Mouse (Mus musculus) forebrain, embryonic 11.5 days (tissue): ENCODE results near the gene Supt4a. TPM values are rescaled to one million over a fixed set of nuclear protein-coding genes. Genes with fewer than 3 reads are reported as not detected.

Experiments used
- ATAC-seq: fragments of 200-750 bp; cut with Nextera tagmentation; replicated peaks from 2 replicates; pipeline ENCODE4 v1.8.0; 2017; ENCODE audit warnings: moderate TSS enrichment; ENCODE audit not compliant: low FRiP score
- DNase-seq: peaks from one replicate; pipeline ENCODE4 v3.0.0-alpha.2; 2017; ENCODE audit warnings: low spot score
- H3K27ac ChIP-seq: fragments of 300-500 bp; sonication (generic); 2 replicates; pipeline ENCODE4 v1.5.1; 2014; ENCODE audit warnings: low read depth, low read length
- H3K27me3 ChIP-seq: fragments of 300-500 bp; sonication (generic); 2 replicates; pipeline ENCODE4 v1.6.1; 2014; ENCODE audit warnings: mild to moderate bottlenecking, low read length, mixed read lengths; ENCODE audit not compliant: control insufficient read depth, insufficient read depth
- H3K36me3 ChIP-seq: fragments of 300-500 bp; sonication (generic); 2 replicates; pipeline ENCODE4 v1.6.1; 2014; ENCODE audit warnings: mild to moderate bottlenecking, low read length, moderate library complexity, mixed read lengths; ENCODE audit not compliant: control insufficient read depth, insufficient read depth
- H3K4me1 ChIP-seq: fragments of 300-500 bp; sonication (generic); replicated peaks from 2 replicates; pipeline ENCODE4 v1.6.1; 2014; ENCODE audit warnings: low read length, mixed read lengths; ENCODE audit not compliant: control insufficient read depth, insufficient read depth
- H3K4me2 ChIP-seq: fragments of 300-500 bp; sonication (generic); 2 replicates; pipeline ENCODE4 v1.6.1; 2014; ENCODE audit warnings: low read depth, mild to moderate bottlenecking, low read length, moderate library complexity, mixed read lengths; ENCODE audit not compliant: severe bottlenecking
- H3K4me3 ChIP-seq: fragments of 300-500 bp; sonication (generic); 2 replicates; pipeline ENCODE4 v1.5.1; 2014; ENCODE audit warnings: low read depth, low read length
- H3K9ac ChIP-seq: fragments of 300-500 bp; sonication (generic); 2 replicates; pipeline ENCODE4 v1.6.1; 2014; ENCODE audit warnings: low read length
- H3K9me3 ChIP-seq: fragments of 300-500 bp; sonication (generic); 2 replicates; pipeline ENCODE4 v1.6.1; 2016; ENCODE audit warnings: low read length, mixed read lengths; ENCODE audit not compliant: control insufficient read depth
- WGBS: fragments of 180-500 bp; shearing (Covaris S2); extraction: QIAGEN DNeasy Blood & Tissue Kit; methylation state at CpG from one replicate; pipeline ENCODE4 v1.1.7; 2014; 5-methylcytosine and 5-hydroxymethylcytosine counted together
- polyA plus RNA-seq: library from polyadenylated mRNA; unstranded; fragments of >200 nt; fragmentation: Nextera tagmentation; extraction: Ambion mirVana; gene quantifications from 2 replicates; pipeline ENCODE4 v1.2.1, GENCODE M21; 2014

The Supt4a gene
- polyA plus RNA-seq: 132 and 133 TPM in 2 replicates

- peak within 1 kb of the TSS; percentile 88 for H3K4me2 ChIP-seq
- H3K27me3 ChIP-seq: no peaks in the 10 kb centered on the region; the same call in 1 of the 2 replicates
- H3K9ac ChIP-seq: peak within 1 kb of the TSS; percentile 68
- peaks cover 3% of the 10 kb centered on the region; the same call in 1 of the 2 replicates for H3K4me1 ChIP-seq
- under 1% methylated on average over 54 of the region's 57 CpGs for WGBS
- H3K27ac ChIP-seq: peak within 1 kb of the TSS; percentile 50; the same call in 1 of the 2 replicates
- no peaks in the 10 kb centered on the region for H3K9me3 ChIP-seq
- H3K4me3 ChIP-seq: peak within 1 kb of the TSS; percentile 67
- DNase-seq (peak; percentile 99), ATAC-seq (peak; percentile 93)
- no peaks in the 10 kb centered on the region for H3K36me3 ChIP-seq
These were observed at the start of gene Supt4a for GRCm38 (mm10) chr11:87737175-87737740. TSS of gene Supt4a (plus strand) at chr11:87737552.

GRCm38 (mm10) chr11:87688478-87689203 is 48.7 kb upstream of the Supt4a start:
- no peak overlapping the region for H3K9ac ChIP-seq
- H3K27me3 ChIP-seq: no peaks in the 10 kb centered on the region
- 90% methylated on average over 11 of the region's 11 CpGs for WGBS
- ATAC-seq (no peak), DNase-seq (no peak)
- no peak overlapping the region for H3K27ac ChIP-seq
- H3K4me1 ChIP-seq: peaks cover 4% of the 10 kb centered on the region; the same call in 1 of the 2 replicates
- H3K36me3 ChIP-seq: no peaks in the 10 kb centered on the region
- no peak overlapping the region for H3K4me3 ChIP-seq
- H3K4me2 ChIP-seq: no peak overlapping the region
- no peaks in the 10 kb centered on the region for H3K9me3 ChIP-seq

- whole genome bisulfite sequencing: 25% methylated on average over 7 of the region's 7 CpGs
- Histone ChIP-seq H3K27ac (no peak overlapping the region; the same call in 1 of the 2 replicates), H3K9ac (no peak overlapping the region), H3K36me3 (no peaks in the 10 kb centered on the region), H3K27me3 (no peaks in the 10 kb centered on the region), H3K4me3 (no peak overlapping the region), H3K4me2 (no peak overlapping the region), H3K4me1 (peaks cover 4% of the 10 kb centered on the region; the same call in 1 of the 2 replicates), H3K9me3 (no peaks in the 10 kb centered on the region)
- DNase-seq: no peak
- no peak for ATAC-seq
These were observed 47.9 kb upstream of the Supt4a start for GRCm38 (mm10) chr11:87689402-87689808.

GRCm38 (mm10) chr11:87690054-87690740 is 47.2 kb upstream of the Supt4a start:
- ATAC-seq (no peak), DNase-seq (no peak)
- H3K4me3 ChIP-seq: no peak overlapping the region
- 80% methylated on average over 16 of the region's 16 CpGs for WGBS
- peak overlapping the region; percentile 46; the same call in 1 of the 2 replicates for H3K27ac ChIP-seq
- H3K27me3 ChIP-seq: no peaks in the 10 kb centered on the region
- H3K36me3 ChIP-seq: no peaks in the 10 kb centered on the region
- no peak overlapping the region for H3K4me2 ChIP-seq
- H3K9ac ChIP-seq: no peak overlapping the region
- H3K4me1 ChIP-seq: peaks cover 4% of the 10 kb centered on the region; the same call in 1 of the 2 replicates
- H3K9me3 ChIP-seq: no peaks in the 10 kb centered on the region

GRCm38 (mm10) chr11:87697131-87697682 is 40.1 kb upstream of the Supt4a start:
- DNase-seq: no peak
- Histone ChIP-seq H3K4me3 (no peak overlapping the region), H3K27ac (no peak overlapping the region), H3K9me3 (no peaks in the 10 kb centered on the region), H3K9ac (no peak overlapping the region), H3K4me1 (no peaks in the 10 kb centered on the region), H3K36me3 (no peaks in the 10 kb centered on the region), H3K27me3 (no peaks in the 10 kb centered on the region), H3K4me2 (no peak overlapping the region)
- WGBS: 84% methylated on average over 14 of the region's 14 CpGs
- no peak for ATAC-seq

GRCm38 (mm10) chr11:87698126-87698525 is 39.2 kb upstream of the Supt4a start:
- WGBS: 88% methylated on average over 4 of the region's 4 CpGs
- no peaks in the 10 kb centered on the region for H3K9me3 ChIP-seq
- ATAC-seq (no peak), DNase-seq (no peak)
- H3K36me3 ChIP-seq: no peaks in the 10 kb centered on the region
- H3K4me3 ChIP-seq: no peak overlapping the region
- H3K4me1 ChIP-seq: no peaks in the 10 kb centered on the region
- no peak overlapping the region for H3K27ac ChIP-seq
- no peak overlapping the region for H3K4me2 ChIP-seq
- H3K9ac ChIP-seq: no peak overlapping the region
- H3K27me3 ChIP-seq: no peaks in the 10 kb centered on the region

GRCm38 (mm10) chr11:87701108-87701507 is 36.2 kb upstream of the Supt4a start:
- Histone ChIP-seq H3K27me3 (no peaks in the 10 kb centered on the region), H3K36me3 (no peaks in the 10 kb centered on the region), H3K9ac (no peak overlapping the region), H3K4me1 (no peaks in the 10 kb centered on the region), H3K9me3 (no peaks in the 10 kb centered on the region), H3K4me3 (no peak overlapping the region), H3K4me2 (no peak overlapping the region), H3K27ac (no peak overlapping the region)
- ATAC-seq (no peak), DNase-seq (no peak)
- WGBS: 86% methylated on average over 6 of the region's 6 CpGs

GRCm38 (mm10) chr11:87701877-87702620 is 35.3 kb upstream of the Supt4a start:
- no peaks in the 10 kb centered on the region for H3K36me3 ChIP-seq

More at GRCm38 (mm10) chr11:87701877-87702620, 35.3 kb upstream of the Supt4a start:
- DNase-seq (no peak), ATAC-seq (no peak)
- Histone ChIP-seq H3K4me3 (no peak overlapping the region), H3K9ac (no peak overlapping the region), H3K27me3 (no peaks in the 10 kb centered on the region), H3K4me1 (no peaks in the 10 kb centered on the region), H3K9me3 (no peaks in the 10 kb centered on the region), H3K27ac (no peak overlapping the region), H3K4me2 (no peak overlapping the region)
- 86% methylated on average over 14 of the region's 14 CpGs for WGBS
